Mouse (Mus musculus): ENCODE measurements around the gene Hus1.
A peak's percentile ranks its signal among the peaks of the same experiment; 100 is the strongest.

Hus1 gene

DNA sequence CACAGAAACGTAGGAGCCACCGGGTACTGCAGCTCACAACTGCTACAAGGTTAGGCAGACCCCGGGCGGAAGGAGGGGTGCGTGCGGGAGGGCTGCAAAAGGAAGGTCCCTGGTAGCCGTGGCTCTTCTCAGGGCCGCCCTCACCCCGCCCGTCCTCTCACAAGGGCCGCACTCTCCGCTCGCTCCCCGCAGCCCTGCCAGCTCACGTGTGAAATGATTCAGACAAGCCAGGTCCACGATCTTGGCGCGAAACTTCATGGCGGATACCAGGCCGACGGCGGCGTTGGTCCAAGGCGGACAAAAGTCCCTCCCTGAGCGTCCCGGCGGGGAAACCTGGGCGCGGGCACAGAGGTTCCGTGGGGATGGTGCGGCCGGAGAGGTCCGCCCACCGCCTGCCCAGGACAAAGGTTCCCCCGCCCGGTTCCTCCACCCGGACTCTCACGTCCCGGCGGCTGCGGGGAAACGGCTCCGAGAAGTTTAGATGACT, at the start of gene Hus1:
Hus1 (minus strand) TSS at position 339 of the 487 bp plus-strand sequence.
- DNase-seq (ENCODE audit: low spot score in 2 of 2), result peak; percentile 84 to 87

DNA sequence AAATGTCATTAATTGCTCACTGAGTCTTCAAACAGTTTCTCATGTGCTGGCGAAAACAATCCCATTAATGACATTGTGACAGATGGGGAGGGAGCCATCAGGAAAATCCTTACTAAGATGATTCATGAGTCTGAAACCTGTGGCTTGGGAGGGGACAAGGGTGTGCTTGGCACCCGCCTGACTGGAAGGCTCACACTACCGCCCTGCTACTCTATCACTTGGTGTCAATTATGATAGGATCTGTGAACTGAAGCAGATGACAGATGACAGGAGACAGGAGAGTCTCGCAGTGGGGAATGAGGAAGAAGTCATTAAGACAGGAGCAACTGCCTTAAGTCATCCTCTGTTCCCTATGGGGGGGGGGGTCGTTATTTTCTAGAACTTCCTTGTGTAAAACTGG, 49.5 kb upstream of the Hus1 start:
- DNase-seq (ENCODE audit: low spot score in 2 of 2), result no peak

DNA sequence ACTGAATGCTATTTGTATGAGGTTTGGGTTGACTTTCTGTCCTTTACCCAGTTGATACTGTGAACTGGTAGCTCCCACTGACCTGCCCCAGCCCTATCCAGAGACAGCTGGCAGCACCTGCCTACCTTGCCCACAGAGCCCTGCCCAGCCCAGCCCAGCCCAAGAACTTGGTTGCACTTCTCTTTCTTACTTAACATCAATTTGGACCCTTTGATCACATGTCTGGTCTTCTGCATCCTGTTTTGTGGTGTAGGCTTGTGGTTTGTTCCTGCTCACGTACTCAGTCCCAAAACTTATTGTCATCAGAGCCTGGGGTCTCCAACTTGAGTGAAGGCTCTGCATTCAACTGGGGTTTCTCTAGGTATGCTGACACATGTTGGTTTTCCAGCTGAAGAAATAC, 49.0 kb upstream of the Hus1 start:
- no peak for DNase-seq (ENCODE audit: low spot score in 2 of 2)

DNA sequence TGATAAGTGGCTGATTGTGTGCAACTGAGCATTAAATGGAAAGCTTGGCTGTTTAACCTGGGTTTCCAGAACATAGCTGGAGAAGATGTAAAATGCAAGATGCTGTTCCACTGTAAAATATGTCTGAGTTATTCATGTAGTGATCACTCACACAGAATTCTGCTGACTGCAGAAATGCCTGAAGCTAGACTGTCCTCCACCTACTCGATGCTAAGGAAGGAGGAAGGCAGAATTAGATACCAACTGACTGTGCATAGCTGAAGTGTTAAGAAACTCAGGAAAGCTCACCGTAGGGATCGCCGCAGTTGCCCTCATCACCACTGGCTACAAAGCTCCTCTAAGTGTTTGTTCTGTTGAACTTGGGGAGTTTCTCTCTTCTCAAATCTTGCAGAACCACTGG, 46.7 kb upstream of the Hus1 start:
- no peak for DNase-seq (ENCODE audit: low spot score in 2 of 2)

DNA sequence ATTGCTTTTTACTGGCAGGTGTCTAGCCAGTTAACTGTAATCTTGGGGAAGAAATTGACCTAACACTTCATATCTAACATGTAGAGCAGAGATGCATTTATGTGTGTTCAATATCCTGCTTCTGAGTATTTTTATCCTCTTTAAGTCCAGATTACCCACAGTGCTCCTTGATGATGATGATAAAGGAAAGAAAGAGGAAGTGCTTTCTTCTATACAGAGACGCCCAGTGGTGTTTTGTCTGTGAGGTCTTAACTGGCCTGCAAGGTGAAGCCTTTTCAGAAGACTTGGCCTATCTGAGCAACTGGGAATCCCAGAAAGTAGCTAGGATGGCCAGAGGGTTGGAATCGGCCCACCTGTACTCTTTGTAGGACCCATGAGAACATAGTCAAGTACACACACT, 45.9 kb upstream of the Hus1 start:
- DNase-seq (ENCODE audit: low spot score in 2 of 2), result no peak

DNA sequence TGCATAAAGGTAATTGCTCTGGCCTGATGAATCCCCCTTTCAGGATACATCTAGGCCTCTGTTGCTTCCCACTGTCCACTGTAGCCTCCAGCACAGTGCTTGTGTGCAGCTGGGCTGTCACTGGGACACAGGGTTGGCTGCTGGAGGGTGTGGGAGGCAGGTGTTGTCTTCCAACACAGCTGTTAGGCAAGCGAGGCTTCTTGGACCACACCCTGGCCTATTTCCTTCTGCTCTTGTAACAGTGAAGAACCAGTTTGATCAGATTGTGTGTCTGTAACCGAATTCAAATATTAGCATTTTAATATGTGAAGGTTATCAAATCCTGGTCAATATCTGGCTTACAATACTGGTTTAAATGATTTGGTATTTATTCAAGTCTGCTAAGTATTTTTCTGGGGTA, 40.9 kb upstream of the Hus1 start:
- DNase-seq (ENCODE audit: low spot score in 2 of 2), result no peak

DNA sequence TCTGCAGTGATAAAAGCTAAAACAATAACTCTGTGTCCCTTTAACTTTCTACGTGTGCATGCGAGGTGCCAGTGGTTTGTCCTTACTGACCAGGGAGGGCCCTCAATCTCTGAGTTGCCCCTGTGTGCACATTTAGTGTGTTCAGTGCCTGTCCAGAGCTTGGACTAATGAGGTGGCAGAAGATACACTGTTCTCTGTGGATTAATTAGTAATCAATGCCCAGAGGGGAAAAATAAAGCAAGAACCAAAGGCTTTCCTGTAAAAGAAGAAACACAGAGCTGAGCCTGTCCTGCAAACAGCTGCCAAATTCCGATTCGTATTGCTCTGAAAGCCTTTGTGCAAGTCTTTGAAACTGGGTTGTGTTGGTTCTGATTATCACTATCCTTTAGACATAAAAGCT, 39.2 kb upstream of the Hus1 start:
- DNase-seq (ENCODE audit: low spot score in 2 of 2), result no peak

DNA sequence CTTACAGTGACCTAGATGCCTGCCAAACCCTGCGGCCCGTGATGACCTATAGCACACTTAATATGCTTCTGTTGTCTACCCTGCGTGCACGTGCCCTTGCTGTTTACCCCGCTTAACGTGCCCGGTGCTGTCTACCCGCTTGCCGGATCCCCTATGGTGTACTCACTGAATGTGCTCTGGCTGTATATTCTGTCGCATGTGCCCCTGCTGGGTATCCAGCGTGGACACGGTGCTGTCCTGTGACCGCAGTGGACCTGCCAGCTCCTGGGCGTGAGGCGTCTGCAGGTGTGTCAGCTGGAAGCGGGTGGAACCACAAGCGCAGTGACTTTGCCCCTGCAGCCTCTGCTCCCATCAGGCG, 37.7 kb upstream of the Hus1 start, which contains the start of gene Sun3:
Sun3 (minus strand) TSS at position 289 of the 358 bp plus-strand sequence.
- DNase-seq (ENCODE audit: low spot score in 2 of 2), result peak in 1 of 2 experiments; percentile 7

DNA sequence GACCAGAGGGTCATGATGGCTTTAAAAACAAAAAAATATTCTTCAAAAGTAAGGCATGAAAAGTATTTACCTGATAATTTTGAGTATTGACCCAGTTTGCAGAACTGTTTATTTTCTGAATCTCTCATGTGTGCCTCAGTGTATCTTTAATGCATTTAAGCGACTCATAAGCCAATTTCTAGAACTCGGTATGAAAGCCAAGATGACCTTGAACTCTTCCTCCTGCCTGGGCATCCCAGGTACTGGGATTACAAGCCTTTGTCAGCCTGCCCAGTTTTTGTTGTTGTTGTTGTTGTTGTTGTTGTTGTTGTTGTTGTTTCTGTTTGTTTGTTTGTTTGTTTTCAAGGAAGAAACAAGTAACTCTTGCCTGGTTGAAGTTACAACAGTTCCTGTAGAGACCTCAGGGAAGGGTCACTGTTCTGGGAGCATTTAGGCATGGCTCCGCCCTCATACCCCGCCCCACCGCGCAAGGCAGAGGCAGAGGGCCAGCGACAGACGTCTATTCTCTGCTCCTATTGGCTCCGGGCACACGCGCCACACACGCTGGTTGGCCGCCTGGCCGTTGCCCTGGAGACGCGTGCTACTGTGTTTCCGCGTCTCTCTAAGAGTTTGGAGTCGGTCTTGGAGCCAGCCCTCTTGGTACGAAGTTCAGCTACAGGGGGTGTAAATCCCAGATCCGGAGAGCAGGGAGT, 37.2 kb upstream of the Hus1 start, which contains the start of gene Gm11992:
Gm11992 (plus strand) TSS at position 584 of the 692 bp plus-strand sequence.
- DNase-seq (ENCODE audit: low spot score in 2 of 2), result peak; percentile 59 to 85

DNA sequence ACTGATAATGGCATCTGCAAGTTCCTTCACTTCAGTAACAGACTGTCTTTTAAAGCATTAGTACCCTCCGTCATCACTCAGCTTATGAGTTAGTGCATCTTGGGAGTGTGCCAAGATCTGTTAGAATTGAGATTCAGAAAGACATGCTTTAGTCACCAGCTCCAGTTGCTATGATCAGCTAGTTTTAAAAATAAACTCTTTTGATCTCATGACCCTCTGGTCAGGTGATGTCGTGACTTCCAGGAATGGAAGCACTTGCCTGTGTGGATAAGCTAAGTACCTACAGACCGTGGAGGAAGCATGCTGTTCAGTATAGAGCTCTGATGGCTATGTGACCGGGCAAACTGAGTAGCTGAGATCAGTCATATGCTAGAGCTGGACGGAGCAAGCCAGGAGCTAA, 36.1 kb upstream of the Hus1 start:
- DNase-seq (ENCODE audit: low spot score in 2 of 2), result no peak

DNA sequence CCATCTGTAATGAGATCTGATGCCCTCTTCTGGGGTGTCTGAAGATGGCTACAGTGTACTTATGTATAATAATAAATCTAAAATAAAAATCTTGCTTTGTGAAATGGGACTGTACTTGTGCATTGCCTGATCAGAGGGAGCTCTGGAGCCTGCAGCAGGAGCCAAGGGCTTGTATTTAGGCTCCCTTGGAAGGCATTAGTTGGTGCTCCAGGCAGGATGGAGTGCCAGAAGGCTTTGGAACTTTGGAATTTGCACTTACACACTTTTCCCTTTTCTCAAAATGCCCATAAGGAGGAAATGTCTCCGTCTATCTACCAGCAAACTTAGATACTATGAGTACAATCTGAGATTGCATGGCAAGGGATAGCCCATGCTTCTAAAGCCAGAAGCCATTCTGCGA, 35.6 kb upstream of the Hus1 start:
- no peak for DNase-seq (ENCODE audit: low spot score in 2 of 2)

DNA sequence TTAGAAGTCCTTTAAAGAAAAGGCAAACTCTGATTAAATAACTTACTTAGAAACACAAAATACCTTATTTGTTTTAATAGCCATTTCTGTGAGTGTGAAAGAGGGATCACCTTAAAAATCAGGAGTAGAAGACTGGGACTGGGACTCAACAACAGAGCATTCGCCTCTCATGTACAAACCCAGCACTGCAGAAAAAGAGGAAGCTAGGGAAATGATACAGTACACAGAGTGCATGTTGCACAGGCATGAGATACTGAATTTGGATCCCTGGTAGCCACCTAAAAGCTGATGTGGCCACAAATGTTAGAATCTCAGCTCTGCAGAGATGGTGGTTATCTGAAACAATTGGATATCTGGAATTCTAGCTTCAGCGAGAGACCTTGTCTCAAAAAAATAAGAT, 20.5 kb upstream of the Hus1 start:
- DNase-seq (ENCODE audit: low spot score in 2 of 2), result no peak

DNA sequence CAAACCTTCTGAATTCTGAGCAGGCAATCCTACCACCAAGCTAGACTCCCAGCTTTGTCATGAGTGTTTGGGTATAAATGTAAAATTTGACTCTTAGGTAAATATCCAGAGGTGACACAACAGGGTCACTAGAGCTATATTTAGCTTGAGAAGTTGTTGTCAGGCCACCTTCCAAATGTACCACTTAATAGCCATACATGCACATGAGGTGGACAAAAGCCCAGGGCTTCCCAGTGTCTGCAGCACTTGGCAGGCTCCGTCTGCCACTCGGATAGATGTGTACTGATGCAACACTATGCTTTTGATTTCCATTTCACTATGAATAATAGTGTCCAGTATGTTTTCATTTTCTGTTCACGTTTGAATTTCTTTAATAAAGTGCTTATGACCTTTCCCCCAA, 14.2 kb upstream of the Hus1 start:
- no peak for DNase-seq (ENCODE audit: low spot score in 2 of 2)

DNA sequence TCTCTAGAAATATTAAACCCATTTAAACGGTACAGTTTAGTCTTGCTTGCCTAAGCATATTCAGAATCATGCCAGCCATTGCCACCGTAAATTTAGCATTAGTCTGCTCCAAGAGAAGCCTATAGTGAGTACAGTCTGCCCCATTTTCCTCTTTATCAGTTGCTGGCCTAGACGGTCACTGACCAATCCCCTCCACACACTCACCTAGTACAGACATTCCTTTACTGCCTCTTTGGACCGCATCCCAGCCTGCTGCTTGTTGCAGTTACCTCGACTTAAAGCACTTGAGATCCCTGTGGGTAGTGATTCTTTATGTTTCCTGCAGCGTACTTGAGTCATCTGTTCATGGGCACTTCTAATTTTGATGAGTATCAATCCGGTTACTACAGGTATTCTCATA, 13.8 kb upstream of the Hus1 start:
- no peak for DNase-seq (ENCODE audit: low spot score in 2 of 2)

DNA sequence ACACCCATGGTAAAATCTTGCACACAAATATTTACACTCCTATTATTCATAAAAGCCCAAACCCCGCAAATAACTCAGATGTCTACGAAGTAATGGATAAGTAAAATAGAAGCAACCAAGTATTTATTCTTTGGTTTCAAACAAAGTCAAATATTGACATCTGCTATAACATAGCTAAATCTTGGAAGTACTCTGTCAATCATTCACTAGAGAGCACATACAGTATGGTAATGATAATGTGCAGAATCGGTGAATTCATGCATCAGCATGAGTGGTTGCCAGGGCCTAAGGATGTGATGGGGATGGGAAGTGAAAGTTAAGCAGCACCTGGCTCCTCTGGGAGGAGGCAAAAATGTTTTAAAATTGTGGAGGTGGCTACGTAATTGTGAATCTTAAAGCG, 9.2 kb upstream of the Hus1 start:
- no peak for DNase-seq (ENCODE audit: low spot score in 2 of 2)

DNA sequence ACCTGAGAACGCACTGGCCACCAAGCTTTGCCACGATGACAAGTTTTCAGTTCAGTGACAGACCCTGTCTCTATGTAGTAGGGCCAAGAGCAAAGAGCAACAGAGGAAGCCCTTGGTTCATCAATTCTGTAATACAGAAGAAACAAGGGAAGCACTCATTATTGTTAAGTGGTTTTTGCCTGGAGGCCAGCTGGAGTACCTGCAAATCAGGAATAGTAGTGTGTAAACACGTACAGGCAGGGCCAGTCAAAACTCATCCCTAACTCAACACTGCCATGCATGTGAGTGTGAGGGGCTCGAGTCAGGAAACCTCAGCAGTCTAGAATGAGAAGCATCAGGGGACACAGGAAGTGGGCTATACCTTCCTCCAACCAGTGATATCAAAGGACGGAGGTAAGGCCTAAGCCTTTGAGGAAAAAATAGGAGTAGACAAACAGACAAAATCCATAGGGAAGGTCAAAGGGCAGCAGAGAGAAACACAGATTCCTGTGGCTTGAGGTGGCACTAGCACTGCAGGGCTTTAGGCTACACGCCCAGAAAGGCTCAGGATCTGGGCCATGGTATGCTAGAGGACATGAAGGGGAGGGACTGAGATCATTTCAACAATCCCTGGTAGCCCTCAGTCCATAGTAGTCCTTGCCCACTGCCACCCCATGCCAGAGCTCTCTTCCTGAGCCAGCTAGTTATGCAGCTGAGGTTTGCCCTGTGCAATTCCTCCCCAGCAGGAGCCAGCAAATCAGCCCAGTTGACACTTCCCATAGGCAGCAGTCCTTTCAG, 7.7 kb upstream of the Hus1 start:
- no peak for DNase-seq (ENCODE audit: low spot score in 2 of 2)

DNA sequence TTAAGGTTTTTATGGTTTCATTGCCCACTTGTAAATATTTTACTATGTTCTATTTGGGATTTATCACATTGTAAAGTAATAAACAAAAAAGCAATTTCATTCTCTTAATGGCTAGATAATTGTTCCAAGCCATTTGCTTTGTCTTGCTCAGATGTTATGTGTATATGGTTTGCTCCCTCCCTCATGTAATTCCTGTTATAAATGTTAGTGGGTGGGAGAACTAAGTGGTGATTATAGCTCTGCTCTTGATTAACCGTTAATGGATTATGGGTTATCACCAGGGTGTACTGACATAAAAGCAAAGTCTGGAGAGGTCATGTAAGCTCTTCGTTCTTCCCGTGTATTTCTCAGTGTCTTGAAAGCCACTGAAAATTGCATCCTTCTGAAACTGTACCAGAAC, 3.7 kb upstream of the Hus1 start:
- no peak for DNase-seq (ENCODE audit: low spot score in 2 of 2)

DNA sequence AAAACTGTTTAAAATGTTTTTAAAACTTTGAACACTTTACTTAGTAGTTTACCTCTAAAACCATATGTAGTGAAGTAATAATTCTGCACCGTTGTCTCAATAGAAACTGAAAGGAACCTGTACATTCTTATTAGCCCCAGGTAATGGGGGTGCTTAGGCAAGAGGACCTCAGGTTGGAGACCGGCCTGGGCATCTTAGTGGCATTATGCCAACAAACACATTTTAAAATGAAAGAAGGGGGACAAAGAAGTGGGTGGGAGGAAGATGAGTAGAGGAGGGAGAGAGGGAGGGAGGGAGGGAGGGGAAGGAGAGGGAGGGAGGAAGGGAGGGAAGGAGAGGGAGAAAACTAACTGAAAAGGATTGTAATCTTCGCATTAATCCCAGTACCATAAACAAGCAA, 357 bp upstream of the Hus1 start:
- no peak for DNase-seq (ENCODE audit: low spot score in 2 of 2)

DNA sequence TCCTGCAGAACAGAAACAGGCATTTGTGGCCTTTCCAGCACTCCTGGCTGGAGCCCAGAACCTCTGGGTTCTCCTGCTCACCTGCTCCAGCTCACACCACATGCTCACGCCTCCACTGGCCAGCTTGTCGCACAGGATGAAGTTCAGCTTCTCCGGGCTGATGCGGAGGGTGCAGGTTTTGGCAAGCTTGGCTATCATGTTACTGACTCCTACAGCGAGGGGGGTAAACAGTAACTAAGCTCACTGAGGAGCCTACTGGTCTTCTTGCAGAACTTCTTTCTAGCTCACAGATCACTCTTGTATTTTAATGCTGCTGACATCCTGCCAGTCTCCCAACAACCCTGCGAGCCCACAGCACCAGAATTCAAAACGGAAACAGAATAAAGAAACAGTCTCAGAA, 575 bp downstream of the Hus1 start:
- peak in 1 of 2 experiments; percentile 13 for DNase-seq (ENCODE audit: low spot score in 2 of 2)

DNA sequence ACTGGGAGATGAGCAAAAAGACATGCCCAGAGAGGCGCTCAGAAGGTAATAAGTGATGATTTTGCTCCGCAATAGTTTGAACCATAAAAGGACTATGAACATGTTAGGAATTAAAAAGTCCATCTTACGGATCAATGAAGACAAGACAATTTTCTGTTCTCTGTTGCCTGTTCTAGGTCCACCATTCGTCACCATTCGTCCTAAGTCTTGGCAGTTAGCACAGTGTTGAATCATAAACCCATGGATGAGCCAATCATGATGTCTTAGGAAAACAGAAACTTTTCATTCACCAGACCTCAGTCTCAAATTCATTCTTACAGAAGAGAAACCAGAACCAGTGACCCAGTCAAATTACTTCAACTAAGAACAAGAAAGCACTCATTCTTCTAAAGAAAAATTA, 2.2 kb downstream of the Hus1 start:
- DNase-seq (ENCODE audit: low spot score in 2 of 2), result no peak

DNA sequence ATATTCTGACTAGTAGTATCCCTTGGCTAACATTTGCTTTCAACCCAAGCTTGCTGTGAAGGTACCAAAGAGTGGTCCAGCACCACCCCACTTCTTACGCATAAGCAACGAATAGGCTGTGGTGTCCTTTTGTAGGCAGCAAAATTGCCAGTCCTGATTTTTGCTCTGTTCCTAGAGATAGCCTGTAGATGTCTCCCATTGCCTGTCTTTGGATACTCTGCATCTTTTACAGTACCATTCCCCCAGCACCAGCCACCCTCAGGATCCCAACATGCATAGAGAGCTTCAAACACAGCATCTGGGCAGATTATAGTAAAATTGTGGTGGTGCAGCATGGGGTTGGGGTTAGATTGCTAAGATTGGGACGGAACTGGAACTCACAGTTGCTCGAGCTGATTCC, 22.9 kb downstream of the Hus1 start:
- no peak for DNase-seq (ENCODE audit: low spot score in 2 of 2)

DNA sequence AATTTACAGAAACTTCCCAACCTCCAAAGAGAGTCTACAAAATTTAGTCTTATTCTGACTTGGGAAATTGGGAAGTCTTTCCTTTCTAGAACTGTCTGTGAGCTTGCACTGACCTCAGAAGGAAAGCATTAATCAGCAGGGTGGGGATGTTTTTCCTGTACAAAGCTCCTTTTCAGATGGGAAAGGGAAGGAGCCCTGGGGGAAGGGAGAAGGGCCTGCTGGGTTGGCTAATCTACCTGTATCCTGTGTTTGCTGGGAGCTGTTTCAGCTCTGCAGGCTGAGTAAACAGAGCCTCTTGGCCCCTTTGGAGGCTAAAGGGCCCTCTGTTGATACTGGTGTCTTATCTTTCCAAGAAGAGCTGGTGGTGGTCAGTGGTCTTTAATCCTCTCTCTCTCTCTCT, 24.9 kb downstream of the Hus1 start:
- DNase-seq (ENCODE audit: low spot score in 2 of 2), result no peak

DNA sequence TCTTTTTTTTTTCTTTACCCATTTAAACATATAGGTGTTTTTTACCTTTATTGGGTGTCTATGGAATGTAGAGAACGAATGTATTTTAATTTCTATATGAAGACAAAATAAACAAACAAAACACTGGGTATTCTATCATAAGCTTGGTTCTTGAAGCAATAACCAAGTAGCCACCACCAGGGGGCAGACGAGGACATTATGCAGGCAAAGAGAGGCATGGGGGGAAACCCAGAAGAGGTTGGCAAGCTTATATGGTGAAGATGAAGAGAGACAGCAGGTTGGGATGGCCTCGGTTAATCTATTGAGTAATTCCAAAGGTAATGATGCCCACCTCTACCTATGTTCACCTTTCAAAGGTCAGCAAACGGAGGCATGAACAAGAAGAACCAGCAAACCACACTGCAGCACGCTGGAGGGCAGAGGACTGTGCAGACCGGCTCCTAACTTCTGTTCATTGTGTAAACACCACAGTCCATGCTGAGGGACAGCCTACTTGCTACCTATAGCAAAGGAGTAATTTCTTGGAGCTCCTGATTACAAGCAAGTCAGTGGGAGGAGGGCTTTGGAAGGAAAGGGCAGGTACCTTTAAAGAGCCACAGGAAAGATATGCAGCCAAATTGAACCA, 27.6 kb downstream of the Hus1 start:
- DNase-seq (ENCODE audit: low spot score in 2 of 2), result peak; percentile 43 to 55

Measured in urinary bladder, postnatal 36 days (tissue).